Mouse (Mus musculus) thymus, adult 2 months (tissue): ENCODE measurements around the gene Strada. TPM values are rescaled to one million over a fixed set of nuclear protein-coding genes. Genes with fewer than 3 reads are reported as not detected.
"Not testable (repeated sequence)": the region's sequence is repeated elsewhere in the genome, so short reads cannot be mapped to it uniquely, and the experiment has no call there.

Source experiments
- DNase-seq: peaks from one replicate; pipeline ENCODE4 v3.0.0; 2021
- H3K27ac ChIP-seq: fragments of 200-500 bp; 2 replicates; pipeline ENCODE4 v1.5.1; 2012; ENCODE audit warnings: low read length, control low read depth; ENCODE audit not compliant: control insufficient read depth, insufficient read depth
- H3K27me3 ChIP-seq: fragments of 200-500 bp; 2 replicates; pipeline ENCODE4 v1.6.1; 2012; ENCODE audit warnings: mild to moderate bottlenecking, low read length, moderate library complexity, mixed read lengths; ENCODE audit not compliant: control insufficient read depth, insufficient read depth
- H3K36me3 ChIP-seq: fragments of 200-500 bp; 2 replicates; pipeline ENCODE4 v1.6.1; 2012; ENCODE audit warnings: mild to moderate bottlenecking, low read length, moderate library complexity; ENCODE audit not compliant: control insufficient read depth, insufficient read depth
- H3K4me1 ChIP-seq: fragments of 200-500 bp; replicated peaks from 2 replicates; pipeline ENCODE4 v1.6.1; 2012; ENCODE audit warnings: low read length; ENCODE audit not compliant: control insufficient read depth, insufficient read depth
- H3K4me3 ChIP-seq: fragments of 200-500 bp; 2 replicates; pipeline ENCODE4 v1.5.1; 2012; ENCODE audit warnings: mild to moderate bottlenecking, low read length, control low read depth, moderate library complexity; ENCODE audit not compliant: control insufficient read depth, insufficient read depth
- CTCF ChIP-seq: fragments of 200-500 bp; IDR thresholded peaks from 2 replicates; pipeline ENCODE4 v1.5.1; 2012; ENCODE audit warnings: mild to moderate bottlenecking, control low read depth, low read length, moderate library complexity, borderline replicate concordance; ENCODE audit not compliant: control insufficient read depth, poor library complexity, insufficient read depth; ENCODE audit errors: extremely low read depth
- POLR2A ChIP-seq: fragments of 200-500 bp; IDR thresholded peaks from 2 replicates; pipeline ENCODE4 v1.6.1; 2012; ENCODE audit warnings: mild to moderate bottlenecking, low read length, control low read depth, moderate library complexity; ENCODE audit not compliant: control insufficient read depth, poor library complexity, insufficient read depth; ENCODE audit errors: extremely low read depth
- WGBS: fragments of 180-500 bp; shearing (Covaris S2); methylation state at CpG from one replicate; pipeline ENCODE4 v1.1.7; 2018; 5-methylcytosine and 5-hydroxymethylcytosine counted together
- polyA plus RNA-seq: library from polyadenylated mRNA; depleted of rRNA; stranded (reverse); fragments of >200 nt; gene quantifications from 2 replicates; pipeline ENCODE4 v1.2.3, GENCODE M21; 2012

Gene Strada
- polyA plus RNA-seq, 1 experiment = 40.3 TPM

- DNase-seq = no peak
- no peak for TF ChIP-seq POLR2A
- no peak for TF ChIP-seq CTCF
- H3K27me3 ChIP-seq = no peaks in the 10 kb centered on the region
- 13% methylated on average over 8 of the region's 8 CpGs for WGBS
- H3K36me3 ChIP-seq = no peaks in the 10 kb centered on the region
- H3K4me1 ChIP-seq = peaks cover 6% of the 10 kb centered on the region
- peak overlapping the region; percentile 33; the same call in 1 of the 2 replicates for H3K27ac ChIP-seq
- no peak overlapping the region for H3K4me3 ChIP-seq
Observed at GRCm38 (mm10) chr11:106134580-106135528, 67.1 kb downstream of the Strada start.

DNA sequence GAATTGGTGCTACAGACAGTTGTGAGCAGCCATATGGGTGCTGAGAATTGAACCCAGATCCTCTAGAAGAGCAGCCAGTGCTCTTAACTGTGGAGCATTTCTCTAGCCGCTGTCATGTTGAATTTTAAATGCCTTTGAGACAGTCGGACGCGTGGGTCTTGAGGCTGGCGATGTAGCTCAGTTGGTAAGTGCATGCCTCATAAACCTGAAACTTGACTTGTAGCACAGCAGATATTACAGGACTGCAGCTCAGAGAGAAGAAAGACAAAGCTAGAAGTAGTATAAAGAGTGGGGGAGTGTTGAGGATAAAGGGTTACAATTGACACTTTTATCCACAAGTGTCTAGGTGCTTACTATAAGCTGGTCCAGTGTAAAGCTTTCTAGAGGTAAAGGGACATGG is 69.5 kb downstream of the Strada start:
- H3K4me3 ChIP-seq = no peak overlapping the region
- H3K27me3 ChIP-seq = no peaks in the 10 kb centered on the region
- H3K4me1 ChIP-seq = peaks cover 6% of the 10 kb centered on the region
- 98% methylated on average over 5 of the region's 5 CpGs for WGBS
- TF ChIP-seq POLR2A (no peak), CTCF (no peak)
- DNase-seq = no peak
- H3K27ac ChIP-seq = no peak overlapping the region
- H3K36me3 ChIP-seq = no peaks in the 10 kb centered on the region

- Histone ChIP-seq H3K4me3 (no peak overlapping the region), H3K4me1 (no peaks in the 10 kb centered on the region), H3K27ac (no peak overlapping the region), H3K36me3 (no peaks in the 10 kb centered on the region), H3K27me3 (no peaks in the 10 kb centered on the region)
- TF ChIP-seq CTCF (no peak), POLR2A (no peak)
- WGBS = 89% methylated on average over 1 of the region's 1 CpGs
- DNase-seq = no peak
Observed at GRCm38 (mm10) chr11:106129477-106129876, 72.5 kb downstream of the Strada start.

DNA sequence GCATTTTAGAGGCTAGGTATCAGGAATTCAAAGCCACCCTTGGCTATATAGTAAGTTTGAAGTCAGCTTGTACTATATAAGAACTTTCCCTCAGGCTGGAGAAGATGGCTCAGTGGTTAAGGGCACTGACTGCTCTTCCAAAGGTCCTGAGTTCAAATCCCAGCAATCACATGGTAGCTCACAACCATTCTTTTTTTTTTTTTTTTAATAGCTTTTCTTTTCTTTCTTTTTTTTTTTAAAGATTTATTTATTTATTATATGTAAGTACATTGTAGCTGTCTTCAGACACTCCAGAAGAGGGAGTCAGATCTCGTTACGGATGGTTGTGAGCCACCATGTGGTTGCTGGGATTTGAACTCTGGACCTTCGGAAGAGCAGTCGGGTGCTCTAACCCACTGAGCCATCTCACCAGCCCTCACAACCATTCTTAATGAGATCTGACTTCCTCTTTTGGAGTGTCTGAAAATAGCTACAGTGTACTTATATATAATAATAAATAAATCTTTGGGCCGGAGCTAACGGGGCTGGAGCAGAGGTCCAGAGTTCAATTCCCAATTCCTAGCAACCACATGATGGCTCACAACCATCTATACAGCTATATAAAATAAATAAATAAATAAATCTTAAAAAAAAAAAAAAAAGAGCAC is 75.1 kb downstream of the Strada start:
- H3K27me3 ChIP-seq, H3K4me1 ChIP-seq, H3K27ac ChIP-seq, DNase-seq, H3K36me3 ChIP-seq, H3K4me3 ChIP-seq: not testable (repeated sequence)
- 94% methylated on average over 6 of the region's 6 CpGs for WGBS

GRCm38 (mm10) chr11:106125827-106126226 is 76.1 kb downstream of the Strada start:
- 44% methylated on average over 1 of the region's 1 CpGs for WGBS
- peaks cover 5% of the 10 kb centered on the region for H3K36me3 ChIP-seq
- no peak for TF ChIP-seq POLR2A
- TF ChIP-seq CTCF = no peak
- no peak overlapping the region for H3K4me3 ChIP-seq
- H3K27me3 ChIP-seq = no peaks in the 10 kb centered on the region
- H3K4me1 ChIP-seq = peaks cover 7% of the 10 kb centered on the region
- no peak for DNase-seq
- no peak overlapping the region for H3K27ac ChIP-seq

DNA sequence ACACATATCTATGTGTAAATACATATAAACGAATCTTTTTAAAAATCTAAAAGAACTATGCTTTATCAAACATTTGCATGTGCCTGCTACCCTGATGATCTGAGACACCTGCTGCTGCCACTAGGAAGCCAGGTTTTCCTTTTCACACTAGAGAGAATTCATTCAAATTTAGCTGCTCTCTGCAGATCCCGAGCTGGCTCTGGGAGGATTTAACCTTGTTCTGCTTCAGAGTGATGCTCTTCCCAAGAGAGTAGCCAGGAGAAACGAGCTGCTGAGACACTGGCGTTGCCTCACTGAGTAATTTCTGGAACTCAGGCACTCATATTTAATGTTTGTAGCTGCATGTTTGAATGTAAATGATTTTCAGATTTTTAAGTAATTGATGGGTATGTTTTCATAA is 77.2 kb downstream of the Strada start:
- peaks cover 5% of the 10 kb centered on the region for H3K36me3 ChIP-seq
- no peak overlapping the region for H3K27ac ChIP-seq
- no peaks in the 10 kb centered on the region for H3K27me3 ChIP-seq
- H3K4me3 ChIP-seq = no peak overlapping the region
- peaks cover 7% of the 10 kb centered on the region for H3K4me1 ChIP-seq
- WGBS = 87% methylated on average over 4 of the region's 4 CpGs
- TF ChIP-seq CTCF = no peak
- TF ChIP-seq POLR2A = no peak
- no peak for DNase-seq
